Mouse (Mus musculus) liver, embryonic 14.5 days (tissue): Measurements from ENCODE around the gene Ssh2.

ENCODE experiments used
- CTCF ChIP-seq: IDR thresholded peaks from 2 replicates; pipeline ENCODE4 v1.5.1; 2016; ENCODE audit warnings: antibody characterized with exemption, low read depth, control low read depth
- EP300 ChIP-seq: IDR thresholded peaks from 2 replicates; pipeline ENCODE4 v1.6.1; 2016; ENCODE audit warnings: antibody characterized with exemption, low read depth

- TF ChIP-seq CTCF (no peak), EP300 (no peak)
Measured at GRCm38 (mm10) chr11:77472775-77473174, 256.7 kb downstream of the Ssh2 start.
